Mouse (Mus musculus) hindbrain, embryonic 16.5 days (tissue): ENCODE measurements at regions not wholly inside any gene's neighbourhood (a gene's known extent, or its start where the extent isn't known, plus 50 kb on each side); places are given as distances from the start of the nearest gene placed in this dataset.

Source experiments
- ATAC-seq: fragments of 200-750 bp; cut with Nextera tagmentation; 2 replicates; pipeline ENCODE4 v1.8.0; 2017; ENCODE audit warnings: moderate TSS enrichment, moderate library complexity
- H3K27ac ChIP-seq: fragments of 300-500 bp; sonication (generic); 2 replicates; pipeline ENCODE4 v1.5.1; 2014; ENCODE audit warnings: low read depth, mild to moderate bottlenecking, control low read depth, low read length, moderate library complexity
- H3K27me3 ChIP-seq: fragments of 300-500 bp; sonication (generic); replicated peaks from 2 replicates; pipeline ENCODE4 v1.6.1; 2014; ENCODE audit warnings: low read length; ENCODE audit not compliant: control insufficient read depth, insufficient read depth
- H3K36me3 ChIP-seq: fragments of 300-500 bp; sonication (generic); 2 replicates; pipeline ENCODE4 v1.6.1; 2014; ENCODE audit warnings: mild to moderate bottlenecking, low read length, moderate library complexity, mixed read lengths; ENCODE audit not compliant: control insufficient read depth, insufficient read depth
- H3K4me1 ChIP-seq: fragments of 300-500 bp; sonication (generic); 2 replicates; pipeline ENCODE4 v1.6.1; 2014; ENCODE audit warnings: low read depth, low read length; ENCODE audit not compliant: control insufficient read depth, insufficient read depth
- H3K4me2 ChIP-seq: fragments of 300-500 bp; sonication (generic); 2 replicates; pipeline ENCODE4 v1.6.1; 2014; ENCODE audit warnings: mild to moderate bottlenecking, low read length, control low read depth, moderate library complexity
- H3K4me3 ChIP-seq: fragments of 300-500 bp; sonication (generic); 2 replicates; pipeline ENCODE4 v1.5.1; 2014; ENCODE audit warnings: mild to moderate bottlenecking, low read length, control low read depth, moderate library complexity
- H3K9ac ChIP-seq: fragments of 300-500 bp; sonication (generic); 2 replicates; pipeline ENCODE4 v1.6.1; 2014; ENCODE audit warnings: low read depth, mild to moderate bottlenecking, control low read depth, low read length, moderate library complexity
- H3K9me3 ChIP-seq: fragments of 300-500 bp; sonication (generic); 2 replicates; pipeline ENCODE4 v1.6.1; 2014; ENCODE audit warnings: mild to moderate bottlenecking, low read length, moderate library complexity; ENCODE audit not compliant: control insufficient read depth
- WGBS: fragments of 180-500 bp; shearing (Covaris S2); extraction: QIAGEN DNeasy Blood & Tissue Kit; methylation state at CpG from one replicate; pipeline ENCODE4 v1.1.7; 2014; 5-methylcytosine and 5-hydroxymethylcytosine counted together

GRCm38 (mm10) chr10:20818548-20818947, 93.7 kb upstream of the Pde7b start:
- 78% methylated on average over 4 of the region's 4 CpGs for WGBS
- Histone ChIP-seq H3K4me1 (no peaks in the 10 kb centered on the region), H3K9ac (no peak overlapping the region), H3K4me2 (no peak overlapping the region), H3K9me3 (no peaks in the 10 kb centered on the region), H3K4me3 (no peak overlapping the region), H3K27ac (no peak overlapping the region), H3K27me3 (no peaks in the 10 kb centered on the region), H3K36me3 (no peaks in the 10 kb centered on the region)
- no peak for ATAC-seq

- H3K36me3 ChIP-seq = no peaks in the 10 kb centered on the region
- ATAC-seq = no peak
- H3K4me2 ChIP-seq = no peak overlapping the region
- no peak overlapping the region for H3K4me3 ChIP-seq
- H3K27me3 ChIP-seq = no peaks in the 10 kb centered on the region
- 73% methylated on average over 7 of the region's 7 CpGs for WGBS
- no peak overlapping the region for H3K27ac ChIP-seq
- H3K4me1 ChIP-seq = no peaks in the 10 kb centered on the region
- H3K9ac ChIP-seq = no peak overlapping the region
- no peaks in the 10 kb centered on the region for H3K9me3 ChIP-seq
Measured at GRCm38 (mm10) chr10:20799792-20800191, 74.9 kb upstream of the Pde7b start.

- no peak overlapping the region for H3K4me2 ChIP-seq
- no peaks in the 10 kb centered on the region for H3K36me3 ChIP-seq
- H3K4me3 ChIP-seq = no peak overlapping the region
- no peak overlapping the region for H3K27ac ChIP-seq
- WGBS = 94% methylated on average over 2 of the region's 2 CpGs
- no peaks in the 10 kb centered on the region for H3K27me3 ChIP-seq
- H3K9ac ChIP-seq = no peak overlapping the region
- ATAC-seq = no peak
- no peaks in the 10 kb centered on the region for H3K4me1 ChIP-seq
- H3K9me3 ChIP-seq = no peaks in the 10 kb centered on the region
Measured at GRCm38 (mm10) chr10:20798400-20798799, 73.5 kb upstream of the Pde7b start.

GRCm38 (mm10) chr10:20793956-20794355, 69.1 kb upstream of the Pde7b start:
- Histone ChIP-seq H3K27me3 (no peaks in the 10 kb centered on the region), H3K27ac (no peak overlapping the region), H3K36me3 (no peaks in the 10 kb centered on the region), H3K4me3 (no peak overlapping the region), H3K9me3 (no peaks in the 10 kb centered on the region), H3K4me2 (no peak overlapping the region), H3K4me1 (no peaks in the 10 kb centered on the region), H3K9ac (no peak overlapping the region)
- ATAC-seq = no peak
- WGBS = 91% methylated on average over 6 of the region's 6 CpGs

- Histone ChIP-seq H3K9ac (no peak overlapping the region), H3K9me3 (no peaks in the 10 kb centered on the region), H3K4me3 (no peak overlapping the region), H3K27ac (no peak overlapping the region), H3K4me2 (no peak overlapping the region), H3K27me3 (no peaks in the 10 kb centered on the region), H3K36me3 (no peaks in the 10 kb centered on the region), H3K4me1 (no peaks in the 10 kb centered on the region)
- no peak for ATAC-seq
- 96% methylated on average over 1 of the region's 1 CpGs for WGBS
Measured at GRCm38 (mm10) chr10:20780946-20781345, 56.1 kb upstream of the Pde7b start.

GRCm38 (mm10) chr10:20776640-20777413, 51.9 kb upstream of the Pde7b start:
- Histone ChIP-seq H3K4me1 (no peaks in the 10 kb centered on the region), H3K27me3 (no peaks in the 10 kb centered on the region), H3K27ac (no peak overlapping the region), H3K9me3 (no peaks in the 10 kb centered on the region), H3K4me2 (peak overlapping the region; percentile 21; the same call in 1 of the 2 replicates), H3K4me3 (no peak overlapping the region), H3K9ac (no peak overlapping the region), H3K36me3 (no peaks in the 10 kb centered on the region)
- ATAC-seq = no peak
- WGBS = 67% methylated on average over 11 of the region's 11 CpGs

- Histone ChIP-seq H3K36me3 (no peaks in the 10 kb centered on the region), H3K4me1 (no peaks in the 10 kb centered on the region), H3K27me3 (no peaks in the 10 kb centered on the region), H3K9me3 (no peaks in the 10 kb centered on the region), H3K9ac (no peak overlapping the region), H3K27ac (no peak overlapping the region), H3K4me3 (no peak overlapping the region), H3K4me2 (no peak overlapping the region)
- ATAC-seq = no peak
- 86% methylated on average over 3 of the region's 3 CpGs for WGBS
Measured at GRCm38 (mm10) chr10:20775731-20776429, 51.0 kb upstream of the Pde7b start.
